8 mouse cellular contexts compared by ENCODE assay signal in genomic region chr19:43478891-43479290, GRCm38 (mm10). TPM values are rescaled to one million over a fixed set of nuclear protein-coding genes. Genes with fewer than 3 reads are reported as not detected.
DNase-seq lines count a peak whose midpoint lies in the region; ATAC-seq and TF ChIP-seq lines count a peak whose summit lies in the region.

No protein-coding gene starts in this region.

- WGBS in intestine, embryonic 14.5 days, result 20% methylated on average over 5 of the region's 5 CpGs
- WGBS in intestine, embryonic 15.5 days, result 19% methylated on average over 5 of the region's 5 CpGs

- ATAC-seq in intestine, embryonic 14.5 days (replicated peaks; ENCODE audit: low FRiP score, low TSS enrichment, low read depth), result no peak
- no peak for ATAC-seq in intestine, embryonic 15.5 days

- no peak overlapping the region for H3K4me3 ChIP-seq in intestine, embryonic 14.5 days (ENCODE audit: low read depth, low read length)
- H3K4me3 ChIP-seq in intestine, embryonic 15.5 days (replicated peaks), result no peak overlapping the region
- H3K4me3 ChIP-seq in left cerebral cortex, adult 2 months, result no peak overlapping the region

- H3K4me1 ChIP-seq in intestine, embryonic 14.5 days (replicated peaks; ENCODE audit: control insufficient read depth, insufficient read depth, low read length), result no peaks in the 10 kb centered on the region
- H3K4me1 ChIP-seq in intestine, embryonic 15.5 days (replicated peaks), result no peaks in the 10 kb centered on the region

- no peak overlapping the region for H3K27ac ChIP-seq in intestine, embryonic 14.5 days (ENCODE audit: low read depth)
- H3K27ac ChIP-seq in intestine, embryonic 15.5 days, result no peak overlapping the region
- no peak overlapping the region for H3K27ac ChIP-seq in left cerebral cortex, adult 2 months

- no peak overlapping the region for H3K9ac ChIP-seq in intestine, embryonic 14.5 days (ENCODE audit: low read length)
- no peak overlapping the region for H3K9ac ChIP-seq in intestine, embryonic 15.5 days

- intact Hi-C loops in left cerebral cortex, adult 2 months (cut with DNase I), result loop anchor here (5.0 kb wide), 2 partner anchors 452 to 682 kb away; no protein-coding TSS in a partner anchor

- H3K4me2 ChIP-seq in intestine, embryonic 14.5 days (ENCODE audit: low read length), result no peak overlapping the region
- H3K4me2 ChIP-seq in intestine, embryonic 15.5 days (replicated peaks), result no peak overlapping the region

- TF ChIP-seq CTCF in left cerebral cortex, adult 2 months (IDR thresholded peaks at IDR 0.05), result peak; percentile 86

- H3K27me3 ChIP-seq in intestine, embryonic 14.5 days (replicated peaks; ENCODE audit: control insufficient read depth, insufficient read depth, low read length), result no peaks in the 10 kb centered on the region
- H3K27me3 ChIP-seq in intestine, embryonic 15.5 days (replicated peaks), result no peaks in the 10 kb centered on the region

- peak; percentile 75 for DNase-seq in intestine, embryonic 14.5 days (ENCODE audit: low spot score)
- peak; percentile 86 for DNase-seq in NIH3T3 (ENCODE audit: low read depth)
- peak; percentile 84 for DNase-seq in cerebellum, adult 9-11 months
- DNase-seq in gastrocnemius, postnatal 10 days, result peak; percentile 62
- peak; percentile 59 to 64 for DNase-seq in left cerebral cortex, adult 2 months (ENCODE audit: extremely low spot score in 1 of 2, low spot score in 2 of 2)
- peak; percentile 42 for DNase-seq in ovary, postnatal 14 days (ENCODE audit: low spot score)
- DNase-seq in thymus, postnatal 25 days, result peak; percentile 69

- H3K9me3 ChIP-seq in intestine, embryonic 14.5 days (ENCODE audit: control insufficient read depth, low read length), result no peaks in the 10 kb centered on the region
- no peaks in the 10 kb centered on the region for H3K9me3 ChIP-seq in intestine, embryonic 15.5 days

- no peaks in the 10 kb centered on the region for H3K36me3 ChIP-seq in intestine, embryonic 14.5 days (ENCODE audit: control insufficient read depth, insufficient read depth, low read length)
- H3K36me3 ChIP-seq in intestine, embryonic 15.5 days, result no peaks in the 10 kb centered on the region

RNA-seq across cellular contexts. Expression of gene Cnnm1, which starts 38.7 kb away (rescaled TPM):
- 0.45 and 0.98 TPM in 2 replicates for polyA plus RNA-seq in intestine, embryonic 14.5 days (2014; fragmentation: Nextera tagmentation; extraction: Ambion mirVana)
- 0.64 and 0.93 TPM in 2 replicates for polyA plus RNA-seq in intestine, embryonic 15.5 days (2015; fragmentation: Nextera tagmentation; extraction: Ambion mirVana)
- total RNA-seq in gastrocnemius, postnatal 10 days (2021), result under 1 TPM; 0.28 to 0.29 TPM
- 100 to 1,000 TPM; 114 to 116 TPM for total RNA-seq in left cerebral cortex, adult 2 months (2021)

RNA-seq across cellular contexts. Expression of gene Got1, which starts 45.5 kb away (rescaled TPM):
- 33.2 and 35.8 TPM in 2 replicates for polyA plus RNA-seq in intestine, embryonic 14.5 days (2014; fragmentation: Nextera tagmentation; extraction: Ambion mirVana)
- 58.7 and 60.7 TPM in 2 replicates for polyA plus RNA-seq in intestine, embryonic 15.5 days (2015; fragmentation: Nextera tagmentation; extraction: Ambion mirVana)
- total RNA-seq in gastrocnemius, postnatal 10 days (2021), result 100 to 1,000 TPM; 152 to 177 TPM
- total RNA-seq in left cerebral cortex, adult 2 months (2021), result 100 to 1,000 TPM; 361 to 390 TPM

Comparison
In these comparisons a context has a peak if more than half of its experiments do, and no peak if none do; other contexts are left out.
1. RNA of gene Cnnm1, which starts 38.7 kb away (total RNA-seq): 114 to 116 TPM in left cerebral cortex, adult 2 months; 0.28 to 0.29 TPM in gastrocnemius, postnatal 10 days; every median in the first group is over 10 times any median in the second.
2. Peak in every context shown above with its lines, with median percentiles within 50 percentile points of each other: DNase-seq.